In genomic region chr17:80148053-80148994, GRCm38 (mm10) we compare ENCODE assay signal across 9 mouse cellular contexts. TPM values are rescaled to one million over a fixed set of nuclear protein-coding genes. Genes with fewer than 3 reads are reported as not detected.
DNase-seq lines count a peak whose midpoint lies in the region; ATAC-seq and TF ChIP-seq lines count a peak whose summit lies in the region.
"Had no signal": no experiment of that assay in that cellular context is flagged by ENCODE, and none has a peak within 500 bp of the region (broad histone marks: within the 10 kb centered on the region; RNA-seq: fewer than 3 reads in every experiment).

No protein-coding gene starts in this region.

- 58% methylated on average over 23 of the region's 23 CpGs for WGBS in liver, embryonic 16.5 days (ENCODE audit: insufficient replicate concordance)

- TF ChIP-seq CTCF in cortical plate, adult 2 months (IDR thresholded peaks at IDR 0.05; ENCODE audit: extremely low read depth, insufficient read depth, low read length), result no peak

- H3K4me2 ChIP-seq in liver, embryonic 16.5 days (ENCODE audit: low read depth, low read length), result peak overlapping the region; percentile 19; the same call in 1 of the 2 replicates
- H3K4me2 ChIP-seq: limb, embryonic 12.5 days had no signal

- peak; percentile 68 to 75 for DNase-seq in cerebellum, postnatal 10 days
- DNase-seq in cerebellum, adult 9-11 months, result no peak
- peak; percentile 68 to 79 for DNase-seq in heart, adult 9 months (ENCODE audit: low spot score in 2 of 2)
- peak; percentile 70 for DNase-seq in kidney, adult 18-20 months
- peak; percentile 70 for DNase-seq in ovary, postnatal 36 days (ENCODE audit: low spot score)
- no peak for DNase-seq in thymus, postnatal 25 days

- peak; percentile 74 for ATAC-seq in liver, embryonic 16.5 days (ENCODE audit: low read depth)

- H3K4me1 ChIP-seq in cortical plate, adult 2 months (ENCODE audit: control insufficient read depth, insufficient read depth, low read length), result peaks cover 3% of the 10 kb centered on the region; the same call in 1 of the 2 replicates
- H3K4me1 ChIP-seq in liver, embryonic 16.5 days (ENCODE audit: control insufficient read depth, low read depth, low read length), result no peaks in the 10 kb centered on the region
- H3K4me1 ChIP-seq: limb, embryonic 12.5 days had no signal

- no peak for TF ChIP-seq POLR2A in cortical plate, adult 2 months (IDR thresholded peaks at IDR 0.05; ENCODE audit: extremely low read depth, insufficient read depth, low read length)

- H3K4me3 ChIP-seq in cortical plate, adult 2 months (ENCODE audit: insufficient read depth, low read length), result peak overlapping the region; percentile 11; the same call in 1 of the 2 replicates
- no peak overlapping the region for H3K4me3 ChIP-seq in liver, embryonic 16.5 days (ENCODE audit: low read depth, low read length)
- H3K4me3 ChIP-seq: limb, embryonic 12.5 days had no signal

- H3K27me3 ChIP-seq in liver, embryonic 16.5 days (ENCODE audit: control insufficient read depth, insufficient read depth, low read depth, low read length), result no peaks in the 10 kb centered on the region
- H3K27me3 ChIP-seq: limb, embryonic 12.5 days had no signal

- H3K36me3 ChIP-seq in liver, embryonic 16.5 days (ENCODE audit: control insufficient read depth, insufficient read depth), result no peaks in the 10 kb centered on the region
- H3K36me3 ChIP-seq: limb, embryonic 12.5 days had no signal

- H3K9ac ChIP-seq in liver, embryonic 16.5 days (ENCODE audit: low read depth, low read length), result no peak overlapping the region
- H3K9ac ChIP-seq: limb, embryonic 12.5 days had no signal

- H3K27ac ChIP-seq in cortical plate, adult 2 months (ENCODE audit: insufficient read depth, low read length), result no peak overlapping the region
- no peak overlapping the region for H3K27ac ChIP-seq in liver, embryonic 16.5 days (ENCODE audit: low read length)
- H3K27ac ChIP-seq: limb, embryonic 12.5 days had no signal

- no peaks in the 10 kb centered on the region for H3K9me3 ChIP-seq in liver, embryonic 16.5 days (replicated peaks; ENCODE audit: control insufficient read depth, low read length)
- H3K9me3 ChIP-seq: limb, embryonic 12.5 days had no signal

RNA-seq across cellular contexts. Expression of gene Galm, which starts 21.1 kb away (rescaled TPM):
- polyA plus RNA-seq in cortical plate, adult 2 months (2012; rRNA removed), result 2.2 and 2.4 TPM in 2 replicates
- polyA plus RNA-seq in liver, embryonic 16.5 days (2015; fragmentation: Nextera tagmentation; extraction: Ambion mirVana), result 40.1 and 42.9 TPM in 2 replicates

RNA-seq across cellular contexts. Expression of gene Srsf7, which starts 58.8 kb away (rescaled TPM):
- 136 and 137 TPM in 2 replicates for polyA plus RNA-seq in cortical plate, adult 2 months (2012; rRNA removed)
- 178 and 195 TPM in 2 replicates for polyA plus RNA-seq in liver, embryonic 16.5 days (2015; fragmentation: Nextera tagmentation; extraction: Ambion mirVana)

RNA-seq across cellular contexts. Expression of gene Ttc39d, which starts 58.9 kb away (rescaled TPM):
- polyA plus RNA-seq in cortical plate, adult 2 months (2012; rRNA removed), result 0.08 and 0.11 TPM in 2 replicates
- not detected in 2 replicates for polyA plus RNA-seq in liver, embryonic 16.5 days (2015; fragmentation: Nextera tagmentation; extraction: Ambion mirVana)
- polyA plus RNA-seq: limb, embryonic 12.5 days had no signal

Comparison
In these comparisons a context has a peak if more than half of its experiments do, and no peak if none do; other contexts are left out.
1. DNase-seq: peak in cerebellum, postnatal 10 days (2 of 2), heart, adult 9 months (2 of 2), kidney, adult 18-20 months (single experiment) and ovary, postnatal 36 days (single experiment); none in cerebellum, adult 9-11 months (single experiment) and thymus, postnatal 25 days (single experiment).
2. RNA of gene Galm, which starts 21.1 kb away (polyA plus RNA-seq): 40.1 to 42.9 TPM in liver, embryonic 16.5 days; 2.2 to 2.4 TPM in cortical plate, adult 2 months; every median in the first group is over 10 times any median in the second.